Mouse (Mus musculus) liver, adult (tissue): ENCODE measurements around the gene Zfp729a.

Experiments
- GATA4 ChIP-seq: IDR thresholded peaks from 2 replicates; pipeline ENCODE4 v1.6.1; 2014; ENCODE audit warnings: mild to moderate bottlenecking, low read length; ENCODE audit not compliant: insufficient replicate concordance

The Zfp729a gene

DNA sequence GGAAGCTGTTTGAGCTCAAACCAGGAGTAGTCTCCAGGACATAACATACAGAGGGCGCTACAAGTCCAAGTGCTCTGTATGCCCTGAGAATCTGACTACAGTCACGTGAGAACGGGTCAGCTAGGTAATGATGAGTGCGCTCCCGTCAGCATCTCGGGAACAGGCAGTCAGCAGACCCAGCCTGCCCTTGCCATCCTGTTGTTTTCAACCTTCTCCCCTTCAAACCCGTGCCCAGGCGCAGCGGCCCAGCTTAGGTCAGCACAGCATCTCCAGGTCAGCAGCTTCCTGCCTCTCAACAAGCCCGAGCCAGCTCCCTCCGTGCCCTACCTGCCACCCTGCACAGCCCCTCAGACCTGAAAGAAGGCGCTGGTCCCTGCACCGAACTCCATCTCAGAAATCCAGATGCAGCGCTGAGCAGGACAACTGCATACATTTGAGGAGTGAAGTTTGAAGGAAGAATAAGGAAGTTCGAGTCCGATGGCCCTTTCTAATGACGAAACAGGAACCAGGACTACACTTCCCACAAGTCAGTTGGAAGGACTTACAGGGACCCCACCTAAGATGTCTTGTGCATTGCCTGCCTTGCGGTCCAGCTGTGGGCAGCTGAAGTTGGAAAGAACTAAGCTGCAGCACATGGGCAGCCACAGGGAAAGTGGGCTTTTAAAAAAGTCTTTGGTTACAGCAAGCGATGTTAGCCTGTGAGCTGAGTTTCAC lies at the start of gene Zfp729a, which contains the start of gene Gm49345:
Zfp729a (minus strand) TSS at position 498 of the 714 bp plus-strand sequence.
Gm49345 (minus strand) TSS at position 476 of the 714 bp plus-strand sequence.
- no peak for TF ChIP-seq GATA4

DNA sequence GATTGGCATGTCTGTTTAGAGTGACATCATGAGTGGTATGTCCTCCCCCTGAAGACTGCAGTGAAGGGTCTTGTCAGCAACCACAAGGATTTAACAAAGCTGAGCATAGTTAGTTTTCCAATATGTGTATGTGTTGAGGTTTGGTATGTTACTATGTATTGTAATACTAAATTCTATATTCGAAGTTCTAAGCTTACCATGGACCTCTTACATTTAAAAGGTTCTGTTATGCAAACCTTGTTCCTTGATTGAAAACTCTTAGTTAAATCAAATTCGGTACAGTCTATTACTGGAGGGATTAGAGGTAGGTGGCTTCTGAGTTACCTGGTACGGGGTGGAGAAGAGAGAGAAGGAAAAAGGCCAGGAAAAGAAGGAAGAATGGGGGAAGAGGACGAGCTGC lies 49.4 kb upstream of the Zfp729a start, which contains the start of gene Zfp738:
Zfp738 (minus strand) TSS at position 101 of the 400 bp plus-strand sequence.
- TF ChIP-seq GATA4: no peak

DNA sequence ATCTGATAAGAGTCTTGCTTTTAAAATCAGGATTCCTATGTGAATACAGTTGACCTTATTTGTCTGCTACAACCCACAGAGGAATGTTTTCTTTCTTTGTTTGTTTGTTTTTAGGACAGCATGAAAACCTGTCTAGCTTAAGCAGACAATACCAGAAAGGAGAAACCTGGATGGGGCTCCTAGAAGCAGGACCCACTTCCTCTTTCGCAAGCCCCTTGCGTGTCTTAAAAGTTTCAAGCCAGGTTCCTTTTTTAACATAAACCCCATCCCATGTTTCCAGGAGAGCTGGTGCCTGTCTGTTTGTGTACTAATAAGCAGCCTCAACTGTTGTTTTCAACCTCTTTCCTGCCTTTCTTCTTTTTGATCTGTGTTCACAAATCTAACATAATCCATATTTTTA lies 37.3 kb upstream of the Zfp729a start:
- TF ChIP-seq GATA4: no peak

DNA sequence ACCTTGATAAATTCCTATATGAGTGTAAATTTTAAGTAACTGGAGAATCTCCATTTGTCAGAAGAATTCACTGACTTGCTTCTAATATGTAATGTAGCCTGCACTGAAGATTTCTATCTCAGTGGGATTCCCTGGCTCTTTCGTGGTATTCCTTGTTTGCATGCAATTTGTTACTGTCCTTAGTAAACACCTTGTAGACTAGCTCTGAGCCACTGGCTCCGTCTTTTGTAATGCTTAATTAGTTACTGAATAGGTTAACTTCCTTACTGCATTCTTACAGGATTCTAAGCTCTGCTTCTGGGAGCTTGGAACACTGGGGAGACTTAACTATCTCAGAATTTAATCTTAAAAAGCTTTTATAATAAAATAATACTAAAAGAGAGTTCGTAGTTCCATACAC lies 14.9 kb upstream of the Zfp729a start:
- no peak for TF ChIP-seq GATA4

DNA sequence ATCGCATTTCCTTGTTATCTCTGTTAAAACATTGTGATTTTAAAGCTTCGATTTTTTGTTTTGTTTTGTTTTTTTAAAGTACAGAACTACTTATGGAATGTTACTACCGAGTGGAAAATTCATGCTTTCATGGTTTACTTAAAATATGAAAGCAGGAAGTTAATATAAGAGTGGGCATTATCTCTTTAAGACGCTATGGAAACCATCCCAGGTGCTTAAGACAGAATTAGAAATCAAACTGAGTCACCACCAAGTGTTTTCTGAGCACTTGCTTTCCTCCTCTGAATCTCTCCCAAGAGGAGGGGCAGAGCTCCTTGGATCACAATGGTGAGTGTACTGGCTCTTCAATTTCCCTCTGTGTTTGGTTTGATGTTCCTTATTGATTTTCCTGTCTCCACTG lies 27.5 kb downstream of the Zfp729a start:
- TF ChIP-seq GATA4: no peak

DNA sequence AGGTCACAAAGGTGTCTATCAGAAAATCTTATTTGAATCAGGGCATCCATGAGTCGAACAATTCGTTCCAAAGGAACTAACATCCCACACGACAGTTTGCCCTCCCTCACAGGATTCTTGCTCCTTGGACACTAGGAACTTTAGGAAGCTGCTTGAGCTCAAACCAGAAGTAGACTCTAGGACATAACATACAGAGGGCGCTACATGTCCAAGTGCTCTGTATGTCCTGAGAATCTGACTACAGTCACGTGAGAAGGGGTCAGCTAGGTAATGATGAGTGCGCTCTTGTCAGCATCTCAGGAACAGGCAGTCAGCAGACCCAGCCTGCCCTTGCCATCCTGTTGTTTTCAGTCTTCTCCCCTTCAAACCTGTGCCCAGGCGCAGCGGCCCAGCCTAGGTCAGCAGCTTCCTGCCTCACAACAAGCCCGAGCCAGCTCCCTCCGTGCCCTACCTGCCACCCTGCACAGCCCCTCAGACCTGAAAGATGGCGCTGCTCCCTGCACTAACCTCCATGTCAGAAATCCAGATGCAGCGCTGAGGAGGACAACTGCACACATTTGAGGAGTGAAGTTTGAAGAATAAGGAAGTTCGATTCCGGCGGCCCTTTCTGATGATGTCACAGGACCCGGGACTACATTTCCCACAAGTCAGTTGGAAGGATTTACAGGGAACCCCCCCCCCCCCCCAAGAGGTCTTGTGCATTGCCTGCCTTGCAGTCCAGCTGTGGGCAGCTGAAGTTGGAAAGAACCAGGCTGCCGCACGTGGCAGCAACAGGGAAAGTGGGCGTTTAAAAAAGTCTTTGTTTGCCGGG lies 28.3 kb downstream of the Zfp729a start, which contains the start of gene Zfp729b:
Zfp729b (minus strand) TSS at position 642 of the 811 bp plus-strand sequence.
- no peak for TF ChIP-seq GATA4

DNA sequence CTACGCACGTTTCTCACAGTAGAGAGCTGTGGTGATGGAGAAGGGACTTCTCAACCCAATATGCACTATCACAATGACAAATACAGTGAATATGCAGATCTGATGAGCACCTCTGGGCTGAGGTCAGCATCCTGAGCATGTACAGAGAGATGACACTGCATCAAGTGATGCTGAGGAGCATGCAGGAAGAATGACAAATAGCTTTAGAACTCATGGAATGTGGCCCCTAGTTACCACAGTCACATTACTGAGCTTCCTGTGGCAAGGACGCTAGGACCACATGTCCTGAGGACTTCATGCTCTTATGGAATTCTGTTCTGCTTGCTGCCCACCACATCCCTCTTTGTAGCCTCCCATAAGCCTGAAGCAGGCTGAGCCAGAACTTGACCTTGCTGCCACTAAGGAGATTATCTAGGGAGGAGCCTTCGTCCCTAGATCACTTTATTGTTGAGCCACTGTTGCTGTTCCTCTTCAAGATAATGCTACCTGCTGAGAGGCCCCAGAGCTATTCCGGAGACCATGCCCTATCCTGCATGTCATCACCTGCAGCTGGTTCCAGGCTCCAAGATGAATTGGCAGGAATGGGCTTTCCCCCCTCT lies 64.9 kb downstream of the Zfp729a start:
- no peak for TF ChIP-seq GATA4
